Mouse (Mus musculus) intestine, embryonic 15.5 days (tissue): Measurements from ENCODE around the gene Add3. TPM values are rescaled to one million over a fixed set of nuclear protein-coding genes. Genes with fewer than 3 reads are reported as not detected.

Experiments used
- ATAC-seq: fragments of 200-750 bp; cut with Nextera tagmentation; 2 replicates; pipeline ENCODE4 v1.8.0; 2017; ENCODE audit warnings: moderate TSS enrichment, moderate library complexity
- H3K27ac ChIP-seq: fragments of 300-500 bp; sonication (generic); 2 replicates; pipeline ENCODE4 v1.5.1; 2015; ENCODE audit warnings: mild to moderate bottlenecking, inconsistent platforms
- H3K27me3 ChIP-seq: fragments of 300-500 bp; sonication (generic); replicated peaks from 2 replicates; pipeline ENCODE4 v1.6.1; 2015; ENCODE audit warnings: inconsistent platforms
- H3K36me3 ChIP-seq: fragments of 300-500 bp; sonication (generic); 2 replicates; pipeline ENCODE4 v1.6.1; 2015; ENCODE audit warnings: inconsistent platforms
- H3K4me1 ChIP-seq: fragments of 300-500 bp; sonication (generic); replicated peaks from 2 replicates; pipeline ENCODE4 v1.6.1; 2015; ENCODE audit warnings: inconsistent platforms
- H3K4me2 ChIP-seq: fragments of 300-500 bp; sonication (generic); replicated peaks from 2 replicates; pipeline ENCODE4 v1.6.1; 2015; ENCODE audit warnings: mild to moderate bottlenecking, inconsistent platforms
- H3K4me3 ChIP-seq: fragments of 300-500 bp; sonication (generic); replicated peaks from 2 replicates; pipeline ENCODE4 v1.5.1; 2015; ENCODE audit warnings: inconsistent platforms
- H3K9ac ChIP-seq: fragments of 300-500 bp; sonication (generic); 2 replicates; pipeline ENCODE4 v1.6.1; 2015; ENCODE audit warnings: inconsistent platforms
- H3K9me3 ChIP-seq: fragments of 300-500 bp; sonication (generic); 2 replicates; pipeline ENCODE4 v1.6.1; 2016; ENCODE audit warnings: inconsistent platforms
- WGBS: fragments of 180-500 bp; shearing (Covaris S2); methylation state at CpG from one replicate; pipeline ENCODE4 v1.1.7; 2015; 5-methylcytosine and 5-hydroxymethylcytosine counted together
- polyA plus RNA-seq: library from polyadenylated mRNA; unstranded; fragments of >200 nt; fragmentation: Nextera tagmentation; extraction: Ambion mirVana; gene quantifications from 2 replicates; pipeline ENCODE4 v1.2.1, GENCODE M21; 2015

The Add3 gene
- polyA plus RNA-seq, 1 experiment from 2014 or later: 133 TPM

- H3K4me2 ChIP-seq: no peak overlapping the region
- no peaks in the 10 kb centered on the region for H3K36me3 ChIP-seq
- no peak overlapping the region for H3K9ac ChIP-seq
- no peaks in the 10 kb centered on the region for H3K27me3 ChIP-seq
- H3K4me3 ChIP-seq: no peak overlapping the region
- H3K4me1 ChIP-seq: peaks cover 12% of the 10 kb centered on the region
- no peaks in the 10 kb centered on the region for H3K9me3 ChIP-seq
- no peak overlapping the region for H3K27ac ChIP-seq
- no peak for ATAC-seq
- WGBS: 77% methylated on average over 19 of the region's 19 CpGs
Measured at GRCm38 (mm10) chr19:53278491-53279415, 138.5 kb downstream of the Add3 start.

GRCm38 (mm10) chr19:53280254-53280653 lies 140.0 kb downstream of the Add3 start:
- H3K4me1 ChIP-seq: peaks cover 12% of the 10 kb centered on the region
- H3K4me2 ChIP-seq: no peak overlapping the region
- H3K36me3 ChIP-seq: no peaks in the 10 kb centered on the region
- no peak overlapping the region for H3K4me3 ChIP-seq
- peak; percentile 24; the same call in 1 of the 2 replicates for ATAC-seq
- H3K9ac ChIP-seq: no peak overlapping the region
- no peak overlapping the region for H3K27ac ChIP-seq
- WGBS: 77% methylated on average over 8 of the region's 8 CpGs
- no peaks in the 10 kb centered on the region for H3K9me3 ChIP-seq
- H3K27me3 ChIP-seq: no peaks in the 10 kb centered on the region

DNA sequence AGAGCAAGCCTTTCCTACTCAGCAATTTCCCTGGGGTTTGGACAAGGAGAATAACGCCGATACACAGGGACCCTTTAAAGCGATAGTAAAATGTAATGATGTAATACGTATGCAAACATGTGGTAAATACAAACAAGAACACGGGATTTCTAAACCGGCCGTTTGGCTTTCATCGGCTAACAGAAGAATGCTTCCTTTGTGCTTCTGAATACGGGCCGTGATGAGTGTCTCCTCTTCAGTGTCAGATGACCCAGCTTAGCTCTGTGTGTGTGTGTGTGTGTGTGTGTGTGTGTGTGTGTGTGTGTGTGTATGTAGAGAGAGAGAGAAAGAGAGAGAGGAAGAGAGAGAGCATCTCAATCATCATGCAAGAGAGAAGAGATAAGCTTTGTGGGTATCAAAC lies 142.3 kb downstream of the Add3 start:
- Histone ChIP-seq H3K9ac (no peak overlapping the region), H3K4me2 (no peak overlapping the region), H3K27ac (no peak overlapping the region), H3K4me1 (no peaks in the 10 kb centered on the region), H3K9me3 (no peaks in the 10 kb centered on the region), H3K36me3 (no peaks in the 10 kb centered on the region), H3K27me3 (no peaks in the 10 kb centered on the region), H3K4me3 (no peak overlapping the region)
- 76% methylated on average over 10 of the region's 10 CpGs for whole genome bisulfite sequencing
- no peak for ATAC-seq

GRCm38 (mm10) chr19:53283742-53284141 lies 143.5 kb downstream of the Add3 start:
- Histone ChIP-seq H3K9me3 (no peaks in the 10 kb centered on the region), H3K27ac (no peak overlapping the region), H3K36me3 (no peaks in the 10 kb centered on the region), H3K4me3 (no peak overlapping the region), H3K9ac (no peak overlapping the region), H3K27me3 (no peaks in the 10 kb centered on the region), H3K4me2 (no peak overlapping the region), H3K4me1 (no peaks in the 10 kb centered on the region)
- WGBS: 82% methylated on average over 7 of the region's 7 CpGs
- ATAC-seq: no peak

DNA sequence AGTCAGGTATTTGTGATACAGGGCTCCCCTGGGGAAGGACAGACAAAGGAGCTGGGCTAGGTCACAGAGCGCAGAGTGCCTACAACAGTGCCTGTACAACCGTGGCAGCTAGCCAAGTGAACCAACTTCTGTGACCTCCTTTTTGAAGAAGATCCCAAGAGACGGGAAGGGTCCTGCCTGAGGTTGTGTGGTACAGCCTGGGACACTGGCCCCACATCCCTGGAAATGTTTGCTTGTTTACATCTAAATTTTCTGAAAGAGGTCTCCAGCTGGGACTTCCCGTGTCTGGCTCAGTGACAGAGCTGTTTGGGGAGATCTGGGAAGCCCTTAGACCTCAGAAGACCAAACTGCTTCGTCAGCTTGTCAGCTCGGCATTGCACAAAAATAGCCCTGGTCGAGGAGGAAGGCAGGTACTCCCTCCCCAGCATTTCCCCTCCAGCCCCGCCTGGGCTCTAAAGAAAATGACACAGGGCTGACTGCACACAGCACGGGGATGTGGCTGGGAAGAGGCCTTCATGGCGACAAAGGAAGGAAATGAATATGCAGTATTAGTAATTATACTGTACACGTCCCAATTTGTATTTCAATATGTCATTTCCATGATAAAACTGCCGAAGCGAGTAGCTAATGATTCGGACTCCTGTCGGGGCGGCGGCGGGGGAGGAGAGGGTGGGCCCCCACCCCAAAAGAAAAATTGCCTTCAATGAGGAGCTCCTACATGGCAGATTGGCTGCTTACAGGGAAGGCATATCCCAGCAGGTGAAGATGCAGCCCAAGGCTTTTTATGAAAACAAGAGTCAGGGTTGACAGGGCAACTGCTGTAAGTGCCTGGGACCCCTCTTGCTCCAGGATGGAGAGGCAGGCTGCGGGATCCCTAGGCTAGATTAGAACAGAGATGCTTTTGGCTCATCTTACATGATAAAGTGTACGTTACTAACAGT lies 144.3 kb downstream of the Add3 start:
- WGBS: 46% methylated on average over 20 of the region's 20 CpGs
- ATAC-seq: 0 out of 2 replicates have a peak, but pooled peaks have one; percentile 39
- H3K4me2 ChIP-seq: no peak overlapping the region; the same call in 1 of the 2 replicates

DNA sequence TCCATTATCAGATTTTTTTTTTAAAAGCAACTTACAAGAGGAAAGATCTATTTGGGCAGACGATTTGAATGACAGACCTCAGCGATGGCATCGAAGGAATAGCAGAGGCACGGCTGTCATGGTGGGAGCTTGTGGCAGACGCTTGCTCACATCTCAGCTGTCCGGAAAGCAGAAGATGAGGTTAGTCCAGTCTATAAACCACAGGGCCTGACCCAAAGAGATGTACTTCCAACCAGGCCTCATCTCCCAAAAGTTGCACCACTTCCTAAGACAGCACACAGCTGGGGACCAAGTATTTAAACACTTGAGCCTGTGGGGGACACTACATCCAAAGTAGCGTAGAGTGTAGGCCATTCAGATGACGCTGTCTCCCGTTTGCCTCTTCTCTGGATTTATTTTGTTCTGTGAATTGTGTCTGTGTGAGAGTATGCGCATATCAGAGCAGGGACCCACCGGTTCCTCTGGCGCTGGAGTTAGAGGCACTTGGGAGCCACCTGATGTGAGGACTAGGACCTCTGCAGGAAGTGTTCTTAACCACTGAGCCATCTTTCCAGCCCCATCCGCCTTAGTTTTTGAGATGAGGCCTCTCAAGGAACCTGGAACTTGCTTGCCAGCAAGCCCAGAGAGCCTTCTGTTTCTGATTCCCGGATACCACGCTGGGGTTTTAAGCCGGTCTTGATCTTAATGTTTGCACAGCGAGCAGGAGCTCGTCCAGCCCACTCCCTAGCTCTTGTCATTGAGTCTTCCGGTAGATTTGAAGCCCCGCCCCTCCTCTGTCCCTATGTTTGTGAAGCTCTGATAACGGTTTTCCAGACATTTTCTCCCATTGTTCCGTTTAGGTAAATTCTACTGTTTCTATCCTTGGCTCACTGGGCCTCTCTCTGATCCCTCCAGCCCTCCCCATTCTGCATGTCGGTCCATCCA lies 156.3 kb downstream of the Add3 start:
- 66% methylated on average over 23 of the region's 23 CpGs for WGBS
- no peaks in the 10 kb centered on the region for H3K36me3 ChIP-seq
- H3K4me1 ChIP-seq: no peaks in the 10 kb centered on the region
- peak; percentile 58; the same call in 1 of the 2 replicates for ATAC-seq
- no peak overlapping the region for H3K9ac ChIP-seq
- no peak overlapping the region for H3K4me2 ChIP-seq
- no peaks in the 10 kb centered on the region for H3K27me3 ChIP-seq
- H3K27ac ChIP-seq: no peak overlapping the region
- no peak overlapping the region for H3K4me3 ChIP-seq
- H3K9me3 ChIP-seq: no peaks in the 10 kb centered on the region

More for the DNA sequence above, 144.3 kb downstream of the Add3 start:
- Histone ChIP-seq H3K4me3 (no peak overlapping the region), H3K36me3 (no peaks in the 10 kb centered on the region), H3K4me1 (no peaks in the 10 kb centered on the region), H3K9ac (no peak overlapping the region), H3K27me3 (no peaks in the 10 kb centered on the region), H3K9me3 (no peaks in the 10 kb centered on the region), H3K27ac (no peak overlapping the region)

Other genes starting within 250 kb of the Add3 start
- gene Xpnpep1, start 100.2 kb upstream of the Add3 start, polyA plus RNA-seq: 182 and 206 TPM in 2 replicates
- 34.0 and 34.5 TPM in 2 replicates for gene Mxi1, start 170.1 kb downstream of the Add3 start, polyA plus RNA-seq
- gene Gm10197, start 231.3 kb downstream of the Add3 start, polyA plus RNA-seq: 1.4 TPM in 1 of 2 replicates, not detected in the other